Mouse (Mus musculus) lung, postnatal 0 days (tissue): ENCODE measurements around the gene Emp2. TPM values are rescaled to one million over a fixed set of nuclear protein-coding genes. Genes with fewer than 3 reads are reported as not detected.

Source experiments
- ATAC-seq: fragments of 200-750 bp; cut with Nextera tagmentation; 2 replicates; pipeline ENCODE4 v1.8.0; 2017; ENCODE audit warnings: moderate library complexity
- DNase-seq: peaks from one replicate; pipeline ENCODE4 v3.0.0-alpha.2; 2016; ENCODE audit warnings: low spot score
- H3K27ac ChIP-seq: fragments of 300-500 bp; sonication (generic); 2 replicates; pipeline ENCODE4 v1.5.1; 2014; ENCODE audit warnings: antibody characterized with exemption, mild to moderate bottlenecking, low read length, mixed read lengths
- H3K27me3 ChIP-seq: fragments of 300-500 bp; sonication (generic); replicated peaks from 2 replicates; pipeline ENCODE4 v1.6.1; 2014; ENCODE audit warnings: low read length, mixed read lengths; ENCODE audit not compliant: insufficient read depth
- H3K36me3 ChIP-seq: fragments of 300-500 bp; sonication (generic); 2 replicates; pipeline ENCODE4 v1.6.1; 2014; ENCODE audit warnings: low read length, mixed read lengths; ENCODE audit not compliant: insufficient read depth
- H3K4me1 ChIP-seq: fragments of 300-500 bp; sonication (generic); 2 replicates; pipeline ENCODE4 v1.6.1; 2014; ENCODE audit warnings: antibody characterized with exemption, low read depth, low read length, mixed read lengths; ENCODE audit not compliant: insufficient read depth
- H3K4me2 ChIP-seq: fragments of 300-500 bp; sonication (generic); replicated peaks from 2 replicates; pipeline ENCODE4 v1.6.1; 2014; ENCODE audit warnings: low read depth, mild to moderate bottlenecking, low read length, moderate library complexity, mixed read lengths
- H3K4me3 ChIP-seq: fragments of 300-500 bp; sonication (generic); 2 replicates; pipeline ENCODE4 v1.5.1; 2014; ENCODE audit warnings: low read depth, low read length
- H3K9ac ChIP-seq: fragments of 300-500 bp; sonication (generic); replicated peaks from 2 replicates; pipeline ENCODE4 v1.6.1; 2014; ENCODE audit warnings: low read depth, mild to moderate bottlenecking
- H3K9me3 ChIP-seq: fragments of 300-500 bp; sonication (generic); 2 replicates; pipeline ENCODE4 v1.6.1; 2016; ENCODE audit warnings: low read length, mixed read lengths
- CTCF ChIP-seq: IDR thresholded peaks from 2 replicates; pipeline ENCODE4 v1.5.1; 2016; ENCODE audit warnings: antibody characterized with exemption, mild to moderate bottlenecking
- EP300 ChIP-seq: IDR thresholded peaks from 2 replicates; pipeline ENCODE4 v1.6.1; 2016; ENCODE audit warnings: antibody characterized with exemption, mild to moderate bottlenecking, control low read depth
- WGBS: fragments of 180-500 bp; shearing (Covaris S2); extraction: QIAGEN DNeasy Blood & Tissue Kit; methylation state at CpG from one replicate; pipeline ENCODE4 v1.1.7; 2014; 5-methylcytosine and 5-hydroxymethylcytosine counted together
- polyA plus RNA-seq: library from polyadenylated mRNA; unstranded; fragments of >200 nt; fragmentation: Nextera tagmentation; extraction: Ambion mirVana; gene quantifications from 2 replicates; pipeline ENCODE4 v1.2.1, GENCODE M21; 2015

The Emp2 gene
- polyA plus RNA-seq, 1 experiment from 2014 or later = 584 TPM

GRCm38 (mm10) chr16:10349876-10350275 is 36.1 kb upstream of the Emp2 start:
- no peaks in the 10 kb centered on the region for H3K27me3 ChIP-seq
- H3K4me2 ChIP-seq = no peak overlapping the region
- 0 out of 2 replicates have a peak, but pooled peaks cover 9% of the 10 kb centered on the region for H3K4me1 ChIP-seq
- WGBS = 43% methylated on average over 4 of the region's 10 CpGs
- no peak overlapping the region for H3K4me3 ChIP-seq
- peak; percentile 90 for ATAC-seq
- no peaks in the 10 kb centered on the region for H3K36me3 ChIP-seq
- H3K9me3 ChIP-seq = no peaks in the 10 kb centered on the region
- TF ChIP-seq CTCF (no peak), EP300 (peak; percentile 98)
- DNase-seq = peak; percentile 96
- H3K9ac ChIP-seq = no peak overlapping the region
- H3K27ac ChIP-seq = peak overlapping the region; percentile 89

- 43% methylated on average over 5 of the region's 5 CpGs for WGBS
- Histone ChIP-seq H3K36me3 (no peaks in the 10 kb centered on the region), H3K4me3 (no peak overlapping the region), H3K27me3 (no peaks in the 10 kb centered on the region), H3K27ac (peak overlapping the region; percentile 87), H3K4me1 (0 out of 2 replicates have a peak, but pooled peaks cover 7% of the 10 kb centered on the region), H3K4me2 (no peak overlapping the region), H3K9ac (no peak overlapping the region), H3K9me3 (no peaks in the 10 kb centered on the region)
- DNase-seq (peak; percentile 87), ATAC-seq (peak; percentile 52)
- TF ChIP-seq EP300 (no peak), CTCF (no peak)
Observed at GRCm38 (mm10) chr16:10349436-10349835, 35.7 kb upstream of the Emp2 start.

GRCm38 (mm10) chr16:10347551-10347950 is 33.8 kb upstream of the Emp2 start:
- Histone ChIP-seq H3K27me3 (no peaks in the 10 kb centered on the region), H3K4me1 (0 out of 2 replicates have a peak, but pooled peaks cover 4% of the 10 kb centered on the region), H3K9me3 (no peaks in the 10 kb centered on the region), H3K36me3 (no peaks in the 10 kb centered on the region), H3K9ac (no peak overlapping the region), H3K4me3 (no peak overlapping the region), H3K4me2 (no peak overlapping the region), H3K27ac (peak overlapping the region; percentile 87)
- DNase-seq (peak; percentile 75), ATAC-seq (peak; percentile 34)
- WGBS = 52% methylated on average over 7 of the region's 7 CpGs
- TF ChIP-seq EP300 (peak; percentile 41; the same call in 1 of the 2 replicates), CTCF (no peak)

- DNase-seq (peak; percentile 50), ATAC-seq (no peak)
- no peaks in the 10 kb centered on the region for H3K27me3 ChIP-seq
- H3K9me3 ChIP-seq = no peaks in the 10 kb centered on the region
- TF ChIP-seq EP300 (peak; percentile 89), CTCF (no peak; the same call in 1 of the 2 replicates)
- H3K36me3 ChIP-seq = no peaks in the 10 kb centered on the region
- no peak overlapping the region for H3K9ac ChIP-seq
- no peak overlapping the region for H3K4me2 ChIP-seq
- 30% methylated on average over 4 of the region's 4 CpGs for WGBS
- no peak overlapping the region for H3K4me3 ChIP-seq
- peak overlapping the region; percentile 74; the same call in 1 of the 2 replicates for H3K27ac ChIP-seq
- H3K4me1 ChIP-seq = no peaks in the 10 kb centered on the region
Observed at GRCm38 (mm10) chr16:10341110-10341509, 27.3 kb upstream of the Emp2 start.

- no peak overlapping the region for H3K4me3 ChIP-seq
- TF ChIP-seq EP300 = no peak
- no peak for TF ChIP-seq CTCF
Observed at GRCm38 (mm10) chr16:10339930-10340329, 26.2 kb upstream of the Emp2 start.

GRCm38 (mm10) chr16:10338601-10339000 is 24.8 kb upstream of the Emp2 start:
- Histone ChIP-seq H3K4me3 (no peak overlapping the region), H3K36me3 (no peaks in the 10 kb centered on the region), H3K9ac (no peak overlapping the region), H3K4me2 (no peak overlapping the region), H3K4me1 (no peaks in the 10 kb centered on the region), H3K9me3 (no peaks in the 10 kb centered on the region), H3K27ac (peak overlapping the region; percentile 91), H3K27me3 (no peaks in the 10 kb centered on the region)
- no peak for ATAC-seq
- no peak for DNase-seq
- 69% methylated on average over 5 of the region's 5 CpGs for WGBS
- TF ChIP-seq EP300 (no peak), CTCF (no peak)

More at GRCm38 (mm10) chr16:10339930-10340329, 26.2 kb upstream of the Emp2 start:
- H3K9me3 ChIP-seq = no peaks in the 10 kb centered on the region
- H3K27me3 ChIP-seq = no peaks in the 10 kb centered on the region
- H3K36me3 ChIP-seq = no peaks in the 10 kb centered on the region
- no peak for ATAC-seq
- no peak for DNase-seq
- H3K4me2 ChIP-seq = no peak overlapping the region
- H3K27ac ChIP-seq = peak overlapping the region; percentile 74; the same call in 1 of the 2 replicates
- H3K4me1 ChIP-seq = no peaks in the 10 kb centered on the region
- WGBS = 91% methylated on average over 10 of the region's 10 CpGs
- H3K9ac ChIP-seq = no peak overlapping the region
